8 mouse cellular contexts compared by ENCODE assay signal in the genomic region with DNA sequence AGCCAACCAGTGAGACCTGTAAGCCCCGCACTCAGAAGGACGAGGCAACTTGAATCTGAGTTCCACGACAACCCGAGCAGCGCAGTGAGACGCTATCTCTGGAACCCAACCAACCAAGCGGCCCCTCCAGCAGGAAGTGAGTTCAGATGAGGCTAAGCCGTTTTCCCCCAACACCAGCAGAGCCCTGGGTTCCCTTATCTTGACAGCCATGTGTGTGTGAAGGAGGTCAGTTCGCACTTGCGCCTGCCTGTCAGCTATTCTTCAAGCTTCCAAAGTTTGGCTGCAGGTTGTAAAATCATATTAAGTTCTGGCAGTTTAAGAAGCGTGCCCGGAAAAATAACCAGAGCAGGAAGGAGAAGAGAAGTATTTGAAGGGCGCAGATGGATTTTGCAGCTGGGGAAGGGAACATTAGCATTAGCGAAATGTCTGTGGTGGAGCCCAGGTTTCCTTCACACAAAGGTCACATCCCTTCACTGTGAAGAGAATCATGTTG.
DNase-seq lines count a peak whose midpoint lies in the region; ATAC-seq and TF ChIP-seq lines count a peak whose summit lies in the region.

No protein-coding gene starts in this region.

- TF ChIP-seq POLR2A in heart, adult 2 months (IDR thresholded peaks at IDR 0.05; ENCODE audit: insufficient read depth, low read depth, low read length), result peak; percentile 48; the same call in 1 of the 2 replicates

- H3K36me3 ChIP-seq in midbrain, embryonic 14.5 days (ENCODE audit: control insufficient read depth, insufficient read depth, low read length), result no peaks in the 10 kb centered on the region
- no peaks in the 10 kb centered on the region for H3K36me3 ChIP-seq in midbrain, embryonic 10.5 days
- H3K36me3 ChIP-seq in heart, adult 2 months (ENCODE audit: control insufficient read depth, insufficient read depth, low read length), result peaks cover 7% of the 10 kb centered on the region
- no peaks in the 10 kb centered on the region for H3K36me3 ChIP-seq in limb, embryonic 11.5 days (ENCODE audit: control insufficient read depth, insufficient read depth, low read length)
- H3K36me3 ChIP-seq in midbrain, postnatal 0 days (ENCODE audit: insufficient read depth, low read length), result no peaks in the 10 kb centered on the region

- no peak for DNase-seq in midbrain, embryonic 14.5 days
- no peak for DNase-seq in midbrain, embryonic 10.5 days (ENCODE audit: low spot score)
- peak; percentile 60 to 80 for DNase-seq in heart, adult 2 months
- DNase-seq in limb, embryonic 11.5 days (ENCODE audit: low spot score), result peak; percentile 28
- no peak for DNase-seq in midbrain, postnatal 0 days (ENCODE audit: low spot score)
- no peak for DNase-seq in layer of hippocampus, adult 9-10 months (ENCODE audit: low spot score)
- DNase-seq in layer of hippocampus, adult 9-11 months, result no peak
- no peak for DNase-seq in adrenal gland, adult (ENCODE audit: inconsistent age in 2 of 2, low spot score in 1 of 2)

- H3K27ac ChIP-seq in midbrain, embryonic 14.5 days (replicated peaks; ENCODE audit: low read depth, low read length), result no peak overlapping the region
- no peak overlapping the region for H3K27ac ChIP-seq in midbrain, embryonic 10.5 days (replicated peaks)
- peak overlapping the region; percentile 84 for H3K27ac ChIP-seq in heart, adult 2 months
- no peak overlapping the region for H3K27ac ChIP-seq in limb, embryonic 11.5 days (replicated peaks; ENCODE audit: low read depth, low read length)
- no peak overlapping the region for H3K27ac ChIP-seq in midbrain, postnatal 0 days (ENCODE audit: low read depth, low read length)

- H3K4me3 ChIP-seq in midbrain, embryonic 14.5 days (replicated peaks; ENCODE audit: low read depth, low read length), result no peak overlapping the region
- no peak overlapping the region for H3K4me3 ChIP-seq in midbrain, embryonic 10.5 days
- peak overlapping the region; percentile 32 for H3K4me3 ChIP-seq in heart, adult 2 months
- no peak overlapping the region for H3K4me3 ChIP-seq in limb, embryonic 11.5 days (ENCODE audit: low read depth, low read length)
- H3K4me3 ChIP-seq in midbrain, postnatal 0 days (ENCODE audit: low read depth, low read length), result no peak overlapping the region

- H3K9ac ChIP-seq in midbrain, embryonic 14.5 days (replicated peaks; ENCODE audit: low read length), result no peak overlapping the region
- peak overlapping the region; percentile 56 for H3K9ac ChIP-seq in heart, adult 2 months (ENCODE audit: low read depth, low read length)
- H3K9ac ChIP-seq in limb, embryonic 11.5 days (ENCODE audit: low read length), result no peak overlapping the region
- no peak overlapping the region for H3K9ac ChIP-seq in midbrain, postnatal 0 days (replicated peaks; ENCODE audit: low read length, poor library complexity, severe bottlenecking)

- H3K4me1 ChIP-seq in midbrain, embryonic 14.5 days (ENCODE audit: control insufficient read depth, insufficient read depth, low read length), result peaks cover 3% of the 10 kb centered on the region; the same call in 1 of the 2 replicates
- H3K4me1 ChIP-seq in midbrain, embryonic 10.5 days, result peaks cover 16% of the 10 kb centered on the region
- peaks cover 5% of the 10 kb centered on the region for H3K4me1 ChIP-seq in heart, adult 2 months (ENCODE audit: control insufficient read depth, insufficient read depth, low read length)
- H3K4me1 ChIP-seq in limb, embryonic 11.5 days (ENCODE audit: control insufficient read depth, insufficient read depth, low read length), result no peaks in the 10 kb centered on the region
- peaks cover 9% of the 10 kb centered on the region; the same call in 1 of the 2 replicates for H3K4me1 ChIP-seq in midbrain, postnatal 0 days (ENCODE audit: insufficient read depth, low read length)

- ATAC-seq in midbrain, embryonic 14.5 days (ENCODE audit: low FRiP score, low TSS enrichment), result no peak
- no peak for ATAC-seq in limb, embryonic 11.5 days (ENCODE audit: insufficient number of reproducible peaks, low FRiP score, low TSS enrichment, low read depth)
- ATAC-seq in midbrain, postnatal 0 days (ENCODE audit: low FRiP score), result no peak

- H3K27me3 ChIP-seq in midbrain, embryonic 14.5 days (ENCODE audit: control insufficient read depth, insufficient read depth, low read length), result no peaks in the 10 kb centered on the region
- no peaks in the 10 kb centered on the region for H3K27me3 ChIP-seq in midbrain, embryonic 10.5 days (ENCODE audit: low read depth, poor library complexity, severe bottlenecking)
- no peaks in the 10 kb centered on the region for H3K27me3 ChIP-seq in heart, adult 2 months (ENCODE audit: control insufficient read depth, insufficient read depth, low read length)
- H3K27me3 ChIP-seq in limb, embryonic 11.5 days (ENCODE audit: control insufficient read depth, insufficient read depth, low read length), result no peaks in the 10 kb centered on the region
- no peaks in the 10 kb centered on the region for H3K27me3 ChIP-seq in midbrain, postnatal 0 days (ENCODE audit: insufficient read depth, low read length)

- peak; percentile 86 for TF ChIP-seq EP300 in heart, adult 2 months (IDR thresholded peaks at IDR 0.05; ENCODE audit: insufficient read depth, low read depth, low read length)

- H3K9me3 ChIP-seq in midbrain, embryonic 14.5 days (ENCODE audit: control insufficient read depth, low read length), result no peaks in the 10 kb centered on the region
- no peaks in the 10 kb centered on the region for H3K9me3 ChIP-seq in midbrain, embryonic 10.5 days (replicated peaks)
- H3K9me3 ChIP-seq in limb, embryonic 11.5 days (ENCODE audit: control insufficient read depth, low read length), result no peaks in the 10 kb centered on the region
- H3K9me3 ChIP-seq in midbrain, postnatal 0 days (ENCODE audit: low read length), result no peaks in the 10 kb centered on the region

- no peaks in the 10 kb centered on the region for H3K79me2 ChIP-seq in heart, adult 2 months (replicated peaks; ENCODE audit: control insufficient read depth, insufficient read depth, low read length)

- peak overlapping the region; percentile 33; the same call in 1 of the 2 replicates for H3K4me2 ChIP-seq in midbrain, embryonic 14.5 days (ENCODE audit: low read length)
- H3K4me2 ChIP-seq in limb, embryonic 11.5 days (ENCODE audit: low read depth, severe bottlenecking), result no peak overlapping the region
- peak overlapping the region; percentile 28 for H3K4me2 ChIP-seq in midbrain, postnatal 0 days (ENCODE audit: low read depth, low read length, poor library complexity, severe bottlenecking)

- 84% methylated on average over 14 of the region's 14 CpGs for WGBS in midbrain, embryonic 14.5 days
- WGBS in midbrain, embryonic 10.5 days, result 84% methylated on average over 14 of the region's 14 CpGs
- WGBS in heart, adult 2 months, result 3% methylated on average over 14 of the region's 14 CpGs
- 51% methylated on average over 14 of the region's 14 CpGs for WGBS in limb, embryonic 11.5 days
- WGBS in midbrain, postnatal 0 days, result 61% methylated on average over 14 of the region's 14 CpGs

- intact Hi-C loops in heart, adult 2 months (cut with DNase I), result loop anchor here (5.0 kb wide), 1 partner anchor 37 kb away; no protein-coding TSS in a partner anchor

- TF ChIP-seq CTCF in heart, adult 2 months (IDR thresholded peaks at IDR 0.05), result no peak
- TF ChIP-seq CTCF in midbrain, postnatal 0 days (IDR thresholded peaks at IDR 0.05), result no peak

Comparison
In these comparisons a context has a peak if more than half of its experiments do, and no peak if none do; other contexts are left out.
1. DNase-seq: peak in heart, adult 2 months (2 of 2) and limb, embryonic 11.5 days (single experiment); none in midbrain, embryonic 14.5 days (single experiment), midbrain, embryonic 10.5 days (single experiment), midbrain, postnatal 0 days (single experiment), layer of hippocampus, adult 9-10 months (single experiment), layer of hippocampus, adult 9-11 months (single experiment) and adrenal gland, adult (0 of 2).